Mouse (Mus musculus) limb, embryonic 11.5 days (tissue): ENCODE results near the gene Syk. TPM values are rescaled to one million over a fixed set of nuclear protein-coding genes. Genes with fewer than 3 reads are reported as not detected.
A peak's percentile ranks its signal among the peaks of the same experiment; 100 is the strongest.

Source experiments
- ATAC-seq: fragments of 200-750 bp; cut with Nextera tagmentation; 2 replicates; pipeline ENCODE4 v1.8.0; 2017; ENCODE audit warnings: low read depth; ENCODE audit not compliant: insufficient number of reproducible peaks, low FRiP score, low TSS enrichment
- DNase-seq: peaks from one replicate; pipeline ENCODE4 v3.0.0-alpha.2; 2015; ENCODE audit warnings: low spot score
- H3K27ac ChIP-seq: fragments of 300-500 bp; sonication (generic); replicated peaks from 2 replicates; pipeline ENCODE4 v1.5.1; 2014; ENCODE audit warnings: low read depth, mild to moderate bottlenecking, low read length
- H3K27me3 ChIP-seq: fragments of 300-500 bp; sonication (generic); 2 replicates; pipeline ENCODE4 v1.6.1; 2014; ENCODE audit warnings: mild to moderate bottlenecking, low read length, mixed read lengths; ENCODE audit not compliant: control insufficient read depth, insufficient read depth
- H3K36me3 ChIP-seq: fragments of 300-500 bp; sonication (generic); 2 replicates; pipeline ENCODE4 v1.6.1; 2014; ENCODE audit warnings: mild to moderate bottlenecking, low read length, moderate library complexity, mixed read lengths; ENCODE audit not compliant: control insufficient read depth, insufficient read depth
- H3K4me1 ChIP-seq: fragments of 300-500 bp; sonication (generic); 2 replicates; pipeline ENCODE4 v1.6.1; 2014; ENCODE audit warnings: low read length, mixed read lengths; ENCODE audit not compliant: control insufficient read depth, insufficient read depth
- H3K4me2 ChIP-seq: fragments of 300-500 bp; sonication (generic); 2 replicates; pipeline ENCODE4 v1.6.1; 2014; ENCODE audit warnings: low read depth, mild to moderate bottlenecking, moderate library complexity; ENCODE audit not compliant: severe bottlenecking
- H3K4me3 ChIP-seq: fragments of 300-500 bp; sonication (generic); 2 replicates; pipeline ENCODE4 v1.5.1; 2014; ENCODE audit warnings: low read depth, low read length
- H3K9ac ChIP-seq: fragments of 300-500 bp; sonication (generic); 2 replicates; pipeline ENCODE4 v1.6.1; 2014; ENCODE audit warnings: mild to moderate bottlenecking, low read length
- H3K9me3 ChIP-seq: fragments of 300-500 bp; sonication (generic); 2 replicates; pipeline ENCODE4 v1.6.1; 2016; ENCODE audit warnings: low read length; ENCODE audit not compliant: control insufficient read depth
- WGBS: fragments of 180-500 bp; shearing (Covaris S2); extraction: QIAGEN DNeasy Blood & Tissue Kit; methylation state at CpG from one replicate; pipeline ENCODE4 v1.1.7; 2014; 5-methylcytosine and 5-hydroxymethylcytosine counted together
- polyA plus RNA-seq: library from polyadenylated mRNA; unstranded; fragments of >200 nt; fragmentation: Nextera tagmentation; extraction: Ambion mirVana; gene quantifications from 2 replicates; pipeline ENCODE4 v1.2.1, GENCODE M21; 2014

Syk gene
- polyA plus RNA-seq, 1 experiment from 2014 or later, result 2.5 TPM

DNA sequence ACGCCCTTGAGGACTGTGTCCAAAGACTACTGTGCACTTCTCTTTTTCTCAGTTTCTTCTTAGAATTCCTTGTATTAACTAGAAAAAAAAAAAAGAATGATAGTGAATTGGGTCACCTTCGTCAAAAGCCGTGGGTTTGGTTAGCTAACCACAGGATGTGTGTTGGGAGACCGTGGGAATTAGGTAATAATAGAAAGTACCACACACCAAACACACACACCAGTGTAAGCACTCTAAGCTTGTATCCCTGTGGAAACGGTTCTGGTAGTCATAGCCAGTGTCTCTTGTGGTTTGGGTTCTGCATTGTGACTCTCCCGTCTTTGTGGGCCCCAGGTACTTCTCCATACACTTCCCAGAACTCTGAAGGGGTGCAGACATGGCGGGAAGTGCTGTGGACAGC lies 27.5 kb downstream of the Syk start:
- Histone ChIP-seq H3K4me3 (no peak overlapping the region), H3K36me3 (no peaks in the 10 kb centered on the region), H3K9ac (no peak overlapping the region), H3K4me2 (no peak overlapping the region), H3K4me1 (no peaks in the 10 kb centered on the region), H3K27me3 (no peaks in the 10 kb centered on the region), H3K27ac (no peak overlapping the region), H3K9me3 (no peaks in the 10 kb centered on the region)
- ATAC-seq, result no peak
- DNase-seq, result no peak
- WGBS, result 89% methylated on average over 7 of the region's 7 CpGs

DNA sequence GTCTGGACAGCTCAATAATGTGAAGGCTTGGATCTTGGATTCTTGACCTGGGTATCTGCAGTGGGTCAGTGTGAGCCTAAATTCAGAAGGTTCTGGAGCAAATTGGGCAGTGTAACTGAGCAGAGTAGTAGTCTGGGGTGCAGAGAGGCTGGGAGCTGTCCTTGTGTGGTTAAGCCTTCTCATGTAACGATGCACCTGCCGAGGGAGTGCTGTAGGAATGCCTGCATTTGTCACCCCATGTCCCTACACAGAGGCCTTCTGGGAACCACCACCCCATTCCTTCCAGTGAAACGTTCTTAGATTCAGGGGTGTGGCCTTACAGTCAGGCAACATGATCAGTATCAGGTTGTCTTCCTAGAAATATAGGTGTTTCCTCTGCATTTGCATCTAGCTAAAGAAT lies 30.3 kb downstream of the Syk start:
- ATAC-seq (no peak), DNase-seq (no peak)
- Histone ChIP-seq H3K27ac (no peak overlapping the region), H3K4me2 (no peak overlapping the region), H3K9ac (no peak overlapping the region), H3K9me3 (no peaks in the 10 kb centered on the region), H3K4me1 (no peaks in the 10 kb centered on the region), H3K36me3 (no peaks in the 10 kb centered on the region), H3K4me3 (no peak overlapping the region), H3K27me3 (no peaks in the 10 kb centered on the region)
- 69% methylated on average over 3 of the region's 3 CpGs for WGBS

DNA sequence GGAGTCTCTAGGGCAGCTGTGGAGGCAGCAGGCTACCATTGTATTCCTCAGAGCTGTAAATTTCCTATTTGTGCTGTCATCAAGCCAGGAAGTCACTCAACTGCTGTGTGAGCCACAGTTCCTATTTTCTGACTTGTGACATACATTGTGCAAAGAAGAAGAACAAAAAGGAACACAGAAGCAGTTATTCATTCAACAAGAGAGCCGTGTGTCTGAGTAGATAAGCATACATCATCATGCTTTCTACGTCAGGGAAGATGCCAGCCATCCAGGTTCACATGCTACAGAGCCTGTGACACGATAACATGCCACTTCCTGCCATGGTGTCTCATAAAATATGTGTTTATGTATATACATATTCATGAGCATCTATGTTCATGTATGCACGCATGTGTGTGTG lies 32.1 kb downstream of the Syk start:
- Histone ChIP-seq H3K4me3 (no peak overlapping the region), H3K4me2 (no peak overlapping the region), H3K9ac (no peak overlapping the region), H3K4me1 (no peaks in the 10 kb centered on the region), H3K27ac (no peak overlapping the region), H3K27me3 (no peaks in the 10 kb centered on the region), H3K36me3 (no peaks in the 10 kb centered on the region), H3K9me3 (no peaks in the 10 kb centered on the region)
- no peak for DNase-seq
- 87% methylated on average over 4 of the region's 4 CpGs for WGBS
- ATAC-seq, result no peak

DNA sequence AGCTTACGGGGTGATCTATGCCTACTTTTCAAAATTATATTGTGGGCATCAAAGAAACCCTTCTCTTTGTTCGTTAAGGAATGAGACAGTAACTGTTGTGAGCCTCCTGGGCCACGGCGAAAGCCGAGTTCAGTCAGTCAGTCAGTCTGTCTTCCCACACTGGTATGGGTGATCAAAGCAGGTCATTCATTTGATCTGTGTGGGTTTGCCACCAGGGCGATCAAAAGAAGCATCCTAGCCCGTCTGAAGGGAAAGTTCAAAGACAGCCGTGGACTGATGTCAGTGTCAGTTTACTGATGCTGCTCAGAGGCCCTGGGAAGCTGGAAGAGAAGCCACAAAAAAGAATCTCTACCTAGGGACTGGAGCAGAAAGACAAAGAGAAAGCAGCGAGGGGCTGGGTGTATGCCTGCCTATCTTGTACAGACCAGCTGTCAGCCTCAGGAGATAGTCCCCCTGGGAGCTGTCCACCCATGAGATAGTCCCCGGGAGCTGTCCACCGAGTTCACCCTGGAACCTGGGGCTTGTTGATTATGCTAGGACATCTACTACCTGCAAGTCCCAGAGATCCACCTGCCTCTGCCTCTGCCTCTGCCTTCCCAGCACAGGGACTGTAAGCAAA lies 34.2 kb downstream of the Syk start:
- Histone ChIP-seq H3K27ac (no peak overlapping the region), H3K9me3 (no peaks in the 10 kb centered on the region), H3K4me1 (no peaks in the 10 kb centered on the region), H3K4me2 (no peak overlapping the region), H3K27me3 (no peaks in the 10 kb centered on the region), H3K4me3 (no peak overlapping the region), H3K36me3 (no peaks in the 10 kb centered on the region), H3K9ac (no peak overlapping the region)
- DNase-seq (no peak), ATAC-seq (no peak)
- WGBS, result 56% methylated on average over 11 of the region's 11 CpGs

DNA sequence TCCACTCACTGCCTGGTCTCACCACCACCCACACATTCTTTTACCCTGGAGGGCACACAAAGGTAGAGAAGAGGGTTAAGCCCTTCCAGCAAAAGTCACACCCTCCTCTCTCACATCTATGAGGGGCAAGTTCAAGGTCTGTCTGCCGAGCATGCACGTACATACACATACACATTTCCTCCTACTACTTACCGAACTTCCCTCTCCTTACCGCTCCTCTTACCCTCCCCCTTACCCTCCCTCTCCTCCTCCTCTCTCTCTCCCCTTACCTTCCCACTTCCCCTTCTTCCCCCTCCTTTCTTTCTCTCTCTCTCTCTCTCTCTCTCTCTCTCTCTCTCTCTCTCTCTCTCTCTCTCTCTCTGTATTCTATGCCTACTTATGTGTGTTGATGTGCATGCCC lies 35.6 kb downstream of the Syk start:
- no peak overlapping the region for H3K9ac ChIP-seq

DNA sequence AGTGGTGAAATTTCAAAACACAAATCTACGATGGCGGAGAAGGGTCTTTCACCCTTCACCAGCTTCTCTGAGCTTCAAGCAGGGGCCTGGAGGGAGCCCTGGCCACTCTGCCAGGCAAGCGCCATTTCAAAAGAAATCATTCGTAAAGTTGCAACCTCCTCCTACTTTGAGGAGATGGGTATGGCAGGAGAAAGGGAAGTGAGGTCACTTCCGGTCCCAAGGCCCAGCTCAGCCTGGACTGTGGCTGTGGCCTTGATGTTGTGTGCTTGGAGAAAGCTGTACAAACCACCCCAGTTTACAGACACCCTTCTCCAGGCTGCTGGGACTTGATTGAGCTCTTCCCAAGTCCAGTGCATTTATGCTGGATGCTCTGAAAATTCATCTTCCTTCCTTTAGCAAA lies 36.5 kb downstream of the Syk start:
- no peak for DNase-seq
- Histone ChIP-seq H3K4me3 (no peak overlapping the region), H3K4me1 (no peaks in the 10 kb centered on the region), H3K27me3 (no peaks in the 10 kb centered on the region), H3K4me2 (no peak overlapping the region), H3K9me3 (no peaks in the 10 kb centered on the region), H3K27ac (no peak overlapping the region), H3K36me3 (no peaks in the 10 kb centered on the region), H3K9ac (no peak overlapping the region)
- ATAC-seq, result no peak
- 82% methylated on average over 5 of the region's 5 CpGs for WGBS

More for the DNA sequence above, 35.6 kb downstream of the Syk start:
- Histone ChIP-seq H3K27me3 (no peaks in the 10 kb centered on the region), H3K4me2 (no peak overlapping the region), H3K27ac (no peak overlapping the region), H3K4me1 (no peaks in the 10 kb centered on the region), H3K4me3 (no peak overlapping the region), H3K9me3 (no peaks in the 10 kb centered on the region), H3K36me3 (no peaks in the 10 kb centered on the region)
- WGBS, result 86% methylated on average over 4 of the region's 4 CpGs
- DNase-seq, result no peak
- ATAC-seq, result no peak

DNA sequence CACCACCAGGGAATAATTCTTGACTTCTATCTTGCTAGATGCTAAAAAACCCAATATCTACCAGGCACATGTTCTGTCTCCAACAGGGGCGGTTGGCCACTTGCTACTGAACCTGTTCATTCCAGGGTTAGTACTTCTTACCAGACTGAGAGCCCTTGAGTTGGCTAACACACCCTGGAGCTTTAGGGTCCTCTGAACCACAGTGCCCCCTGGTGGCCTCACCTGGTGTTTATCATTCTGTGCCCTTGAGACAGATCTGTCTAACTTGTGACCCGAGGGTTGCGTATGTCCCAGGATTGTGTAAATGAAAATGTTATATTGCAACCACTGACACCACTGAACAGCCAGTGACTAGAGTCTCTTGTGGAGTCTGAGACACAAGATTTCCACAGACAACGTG lies 41.1 kb downstream of the Syk start:
- no peaks in the 10 kb centered on the region for H3K9me3 ChIP-seq
- WGBS, result 64% methylated on average over 4 of the region's 4 CpGs
- DNase-seq, result peak; percentile 81

DNA sequence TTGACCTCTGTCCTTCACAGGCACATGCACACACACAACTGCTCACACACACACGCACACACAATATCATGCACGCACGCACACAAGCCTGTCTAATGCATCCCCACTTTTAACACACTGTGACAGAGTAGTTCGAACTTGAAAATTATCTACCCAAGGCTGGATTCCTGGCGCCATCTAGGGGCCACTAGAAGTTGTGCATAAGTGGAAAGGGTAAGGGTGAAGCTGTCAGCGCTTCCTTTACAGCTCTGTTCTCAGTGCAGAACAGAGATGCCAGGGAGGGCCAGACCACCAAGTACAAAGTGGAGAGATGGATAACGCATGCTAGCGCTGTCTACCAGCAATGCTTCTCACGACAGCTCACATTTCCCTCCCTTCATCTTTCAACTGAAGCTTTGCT lies 45.6 kb downstream of the Syk start:
- Histone ChIP-seq H3K4me2 (no peak overlapping the region), H3K4me3 (no peak overlapping the region), H3K27ac (no peak overlapping the region), H3K9me3 (no peaks in the 10 kb centered on the region), H3K9ac (no peak overlapping the region), H3K4me1 (no peaks in the 10 kb centered on the region), H3K27me3 (no peaks in the 10 kb centered on the region), H3K36me3 (no peaks in the 10 kb centered on the region)
- ATAC-seq (no peak), DNase-seq (peak; percentile 73)
- WGBS, result 39% methylated on average over 9 of the region's 9 CpGs

More for the DNA sequence above, 41.1 kb downstream of the Syk start:
- no peak overlapping the region for H3K27ac ChIP-seq
- no peaks in the 10 kb centered on the region for H3K36me3 ChIP-seq
- ATAC-seq, result no peak
- no peak overlapping the region for H3K9ac ChIP-seq
- no peak overlapping the region for H3K4me3 ChIP-seq
- no peaks in the 10 kb centered on the region for H3K4me1 ChIP-seq
- no peak overlapping the region for H3K4me2 ChIP-seq
- no peaks in the 10 kb centered on the region for H3K27me3 ChIP-seq

DNA sequence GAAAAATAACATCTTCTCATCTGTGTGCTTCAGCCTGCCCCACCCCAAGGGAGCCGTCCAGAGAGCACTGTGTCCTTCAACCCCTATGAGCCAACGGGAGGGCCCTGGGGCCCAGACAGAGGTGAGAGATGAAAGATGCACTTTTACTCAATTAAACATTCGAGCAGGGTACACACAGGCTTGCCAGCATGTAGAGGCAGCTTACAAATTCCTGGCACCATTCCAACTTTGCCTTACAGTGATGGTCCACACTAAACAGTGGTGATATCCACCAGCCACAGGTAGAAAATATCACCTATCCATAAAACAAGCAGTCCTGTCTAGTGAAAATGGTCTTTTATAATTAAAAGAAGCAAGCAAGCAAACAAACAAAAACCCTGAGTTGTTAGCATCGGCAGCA lies 48.7 kb downstream of the Syk start:
- H3K4me2 ChIP-seq, result no peak overlapping the region
- no peaks in the 10 kb centered on the region for H3K36me3 ChIP-seq
- H3K9ac ChIP-seq, result no peak overlapping the region
- H3K4me1 ChIP-seq, result no peaks in the 10 kb centered on the region
- ATAC-seq, result no peak
- H3K9me3 ChIP-seq, result no peaks in the 10 kb centered on the region
- H3K4me3 ChIP-seq, result no peak overlapping the region
- no peak overlapping the region for H3K27ac ChIP-seq
- no peaks in the 10 kb centered on the region for H3K27me3 ChIP-seq
- WGBS, result 76% methylated on average over 4 of the region's 4 CpGs
- no peak for DNase-seq
